Mouse (Mus musculus) frontal cortex, postnatal 10 days (tissue): ENCODE measurements at regions not wholly inside any gene's neighbourhood (a gene's known extent, or its start where the extent isn't known, plus 50 kb on each side); places are given as distances from the start of the nearest gene placed in this dataset.

ENCODE experiments used
- DNase-seq, 2 experiments: peaks; one replicate each; pipeline ENCODE4 v3.0.0; 2022; ENCODE audit warnings: low spot score in 2 of 2, mixed read lengths in 1 of 2

DNA sequence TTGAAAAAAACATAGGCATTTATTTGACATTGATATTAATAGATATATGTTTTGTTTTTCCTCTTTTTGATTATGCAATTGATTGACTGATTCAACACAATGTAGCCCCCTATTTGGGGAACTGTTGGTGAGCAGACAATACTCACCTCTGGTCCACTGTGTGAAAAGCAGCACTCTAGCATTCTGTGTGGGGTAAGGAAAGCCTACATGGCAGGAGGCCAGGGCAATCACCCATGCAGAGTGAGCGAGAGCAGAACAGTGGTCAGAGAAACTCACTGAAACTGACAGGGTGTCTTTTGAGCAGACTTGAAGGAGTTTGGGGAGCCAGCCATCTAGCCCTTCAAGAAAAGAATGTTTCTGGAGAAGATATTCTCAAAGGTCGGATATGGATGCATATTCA lies 73.2 kb upstream of the Azi2 start:
- no peak for DNase-seq

DNA sequence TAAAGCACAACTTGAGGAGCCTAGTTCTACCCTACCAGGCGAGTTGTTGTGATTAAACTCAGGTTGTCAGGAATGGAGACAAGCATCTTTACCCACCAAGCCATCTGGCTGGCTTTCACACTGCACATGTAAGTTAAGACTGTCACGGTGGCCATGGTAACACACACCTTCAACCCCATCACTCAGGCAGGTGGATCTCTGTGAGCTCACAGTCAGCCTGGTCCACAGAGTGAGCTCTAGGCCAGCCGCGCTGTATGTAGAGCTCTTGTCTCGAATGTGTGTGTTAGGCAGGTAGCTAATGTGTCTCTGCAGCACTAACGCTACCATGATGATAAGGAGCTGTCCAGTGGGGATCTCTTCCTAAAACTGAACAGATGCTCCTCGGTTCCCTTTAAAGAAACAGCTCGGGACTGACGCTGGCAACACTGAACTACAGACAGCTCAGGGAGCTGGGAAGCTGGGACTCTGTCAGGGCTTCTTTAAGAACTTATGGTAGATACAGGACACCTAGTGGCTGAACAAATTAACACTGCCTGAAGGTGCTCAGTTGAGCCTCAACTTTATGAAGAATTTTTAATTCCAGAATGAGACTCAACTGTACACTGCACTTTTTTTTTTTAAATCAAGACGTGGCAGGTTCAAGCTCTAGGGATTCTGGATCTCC lies 73.8 kb upstream of the Azi2 start:
- DNase-seq = peak in 1 of 2 experiments; percentile 8

DNA sequence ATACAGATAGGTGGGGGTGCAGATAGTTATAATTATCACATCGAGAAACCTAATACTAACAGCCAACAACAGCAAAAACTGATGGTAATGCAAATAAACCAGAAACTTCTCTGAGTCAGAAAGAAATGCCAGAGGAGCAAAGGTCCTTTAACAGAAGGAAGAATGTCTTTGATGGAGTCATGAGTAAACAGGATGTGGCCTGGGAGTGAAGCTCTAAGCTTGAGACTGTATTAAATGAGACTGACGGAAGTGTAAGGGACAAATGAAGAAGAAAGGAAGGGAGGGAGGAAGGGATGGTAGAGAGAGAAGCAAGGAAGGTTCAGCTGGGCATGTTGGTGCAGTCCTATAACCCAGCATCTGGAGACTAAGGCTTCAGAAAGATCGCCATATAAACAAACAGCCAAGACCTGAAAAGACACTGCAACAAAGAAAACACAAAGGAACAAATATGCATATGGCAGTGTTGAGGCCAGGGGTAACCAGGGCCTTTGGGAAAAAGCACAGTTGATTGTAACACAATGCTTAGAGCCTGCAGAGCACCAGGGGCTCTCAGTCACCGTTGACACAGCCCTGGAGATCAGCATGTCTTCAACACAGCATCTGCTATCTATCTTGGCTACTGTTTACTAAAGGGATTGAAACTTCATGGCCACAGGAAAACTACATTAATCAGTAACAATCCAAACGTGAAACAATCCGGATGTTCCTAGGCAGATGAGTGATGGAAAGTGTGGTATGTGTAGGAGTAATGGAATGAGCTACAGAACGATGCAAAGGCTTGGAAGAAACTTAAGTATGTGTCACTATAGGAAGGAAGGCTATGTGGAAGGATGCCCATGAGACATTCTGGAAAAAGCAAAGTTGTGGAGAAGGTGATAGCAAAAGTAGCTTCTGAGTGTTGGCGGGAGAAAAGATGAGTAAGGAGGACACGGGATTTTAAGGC lies 77.9 kb upstream of the Azi2 start:
- no peak for DNase-seq

- no peak for DNase-seq
Measured at GRCm38 (mm10) chr9:117959845-117960244, 80.5 kb upstream of the Azi2 start.

DNA sequence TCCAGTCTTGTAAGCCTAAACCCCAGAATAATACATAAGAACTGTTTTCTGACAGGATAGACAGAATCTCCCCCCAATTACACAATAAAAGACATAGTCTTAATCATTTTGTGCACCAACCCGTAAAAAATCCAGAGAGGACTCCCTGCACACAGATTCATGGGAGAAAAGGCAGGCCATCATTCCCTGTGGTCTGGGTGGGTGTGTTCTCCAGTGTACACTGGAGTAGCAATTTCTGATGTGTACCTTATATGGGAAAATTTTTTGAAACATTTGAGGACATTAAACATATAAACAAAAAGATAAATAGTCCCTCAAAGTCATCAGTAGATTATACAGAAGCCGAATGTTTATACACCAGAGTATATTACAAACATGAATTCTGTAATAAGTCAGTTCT lies 83.1 kb upstream of the Azi2 start:
- DNase-seq = no peak

DNA sequence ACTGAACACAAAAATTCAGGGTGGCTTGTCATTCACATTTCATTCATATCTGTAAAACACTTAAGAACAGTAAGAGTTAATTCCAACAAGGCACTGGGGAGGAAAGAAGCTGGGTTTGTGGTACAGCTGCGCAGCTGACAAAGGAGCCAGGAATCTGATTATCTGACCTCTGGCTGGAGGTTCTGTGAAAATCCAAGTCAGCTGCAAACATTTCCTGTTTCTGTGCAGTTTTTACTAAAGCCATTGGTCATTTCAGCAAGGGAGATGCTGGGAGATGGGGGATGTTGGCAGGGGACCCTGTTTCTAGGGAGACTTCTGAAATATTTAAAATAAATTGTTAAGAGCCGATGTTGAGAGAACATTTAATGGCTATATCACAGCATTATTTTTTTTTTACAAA lies 83.6 kb upstream of the Azi2 start:
- no peak for DNase-seq

GRCm38 (mm10) chr9:117927466-117927847 lies 112.8 kb upstream of the Azi2 start:
- DNase-seq = no peak

DNA sequence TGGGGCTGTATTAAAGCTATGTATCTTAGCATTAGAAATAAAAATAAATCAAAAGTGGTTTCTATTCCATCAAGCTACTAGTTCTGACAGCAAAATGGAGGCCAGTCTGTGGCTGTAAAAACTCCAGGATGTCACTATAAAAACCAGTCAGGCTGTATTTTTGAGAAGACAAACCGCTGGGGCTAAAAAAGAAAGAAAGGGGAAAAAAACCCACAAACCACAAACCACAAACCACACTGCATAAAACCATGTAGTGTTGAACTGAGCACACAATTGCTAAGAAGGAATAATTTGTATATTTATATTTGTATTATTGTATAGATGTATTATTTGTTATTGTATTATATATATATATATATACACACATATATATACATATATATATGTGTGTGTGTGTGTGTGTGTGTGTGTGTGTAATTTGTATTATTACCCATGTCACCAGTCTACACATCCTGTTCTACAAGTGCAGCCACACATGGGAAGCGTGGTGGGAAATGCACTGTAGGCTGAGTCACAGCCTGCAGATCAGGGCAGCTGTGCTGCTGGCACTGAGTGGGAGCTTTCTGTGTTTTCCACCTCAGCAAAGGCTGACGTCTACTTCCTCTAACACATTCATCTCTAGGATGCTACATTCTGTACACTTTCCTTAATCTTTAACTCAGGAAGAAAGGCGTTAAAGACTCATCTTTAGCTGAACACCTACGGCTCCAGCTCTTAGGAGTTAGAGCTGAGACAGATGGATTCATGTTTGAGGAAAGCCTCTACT lies 113.4 kb upstream of the Azi2 start:
- DNase-seq = no peak

GRCm38 (mm10) chr9:117922992-117923391 lies 117.3 kb upstream of the Azi2 start:
- DNase-seq = no peak

DNA sequence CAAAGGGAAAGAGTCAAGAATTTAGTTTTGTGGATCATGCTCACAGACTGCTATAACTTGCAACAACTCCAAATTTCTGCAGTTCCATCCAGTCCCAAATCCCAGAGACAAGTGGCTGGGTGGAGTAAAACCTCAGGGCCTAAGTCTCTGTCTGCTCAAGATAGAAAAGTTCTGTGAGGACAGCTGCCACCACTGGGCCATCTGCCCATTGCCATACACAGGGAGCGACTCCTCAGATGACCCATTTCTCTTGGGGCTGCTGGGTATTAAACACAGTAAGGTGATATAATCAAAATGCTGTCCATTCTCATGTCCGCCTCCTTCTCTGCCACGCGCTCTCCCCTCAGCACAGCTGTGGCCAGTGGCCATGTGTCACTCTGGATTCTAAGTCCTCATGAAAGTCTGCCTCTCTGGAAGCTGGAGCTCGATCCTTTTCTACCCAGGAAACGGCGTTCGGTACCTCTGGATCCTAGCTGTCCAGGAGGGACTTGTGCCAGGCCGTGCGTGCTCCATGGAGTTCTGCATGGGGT lies 132.3 kb upstream of the Azi2 start:
- no peak for DNase-seq

DNA sequence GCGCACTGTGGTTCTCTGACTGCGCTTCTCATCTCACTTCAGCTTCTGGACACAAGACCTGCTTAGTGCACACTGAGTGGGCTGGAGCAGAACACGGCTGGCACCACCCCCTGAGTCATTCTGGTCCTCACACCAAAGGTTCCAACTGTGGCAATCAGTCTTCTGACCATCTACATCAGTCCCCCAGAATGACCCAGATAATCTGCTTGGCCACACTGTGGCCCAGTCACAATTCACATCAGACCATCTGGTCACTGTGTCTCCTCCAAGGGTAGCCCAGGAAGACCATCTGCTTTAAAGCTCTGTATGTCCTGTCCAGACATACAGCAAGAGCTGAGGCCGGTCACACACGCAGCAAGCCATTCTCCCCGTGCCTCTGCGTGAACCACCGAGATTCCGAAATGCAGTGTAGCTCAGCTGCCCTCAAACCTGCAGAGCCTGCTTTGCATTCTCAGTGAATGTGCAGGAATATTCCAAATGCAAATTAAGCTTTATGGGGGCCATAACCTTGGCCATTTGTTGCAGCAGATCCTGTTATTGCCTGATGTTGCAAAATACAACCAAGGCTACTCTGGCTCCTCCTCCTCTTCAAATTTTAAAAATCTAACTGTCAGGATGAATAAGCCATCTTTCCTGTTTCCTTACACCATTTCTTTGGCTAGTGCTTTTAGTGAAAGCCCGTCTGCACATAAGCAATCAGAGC lies 135.1 kb upstream of the Azi2 start:
- no peak for DNase-seq

GRCm38 (mm10) chr9:117904621-117905020 lies 135.7 kb upstream of the Azi2 start:
- no peak for DNase-seq

DNA sequence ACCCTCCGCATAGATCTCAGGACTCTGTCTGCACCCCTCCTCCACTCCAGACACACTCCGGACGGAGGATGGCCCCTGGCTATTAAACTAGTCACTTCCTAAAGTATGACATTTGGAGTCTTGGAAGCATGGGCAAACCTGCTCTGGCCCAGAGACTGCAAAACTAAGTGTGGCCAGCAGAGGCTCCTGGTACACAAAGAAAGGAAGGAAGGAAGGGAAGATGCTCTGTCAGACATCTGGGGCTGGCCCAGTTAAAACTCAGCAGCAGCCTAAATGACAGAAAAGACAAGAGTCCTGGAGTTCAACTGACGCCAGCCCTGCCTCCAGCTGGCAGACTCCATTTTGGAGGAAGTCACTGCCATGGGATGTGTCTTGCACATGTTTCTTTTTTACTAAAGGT lies 137.3 kb upstream of the Azi2 start:
- peak in 1 of 2 experiments; percentile 36 for DNase-seq

- no peak for DNase-seq
Measured at GRCm38 (mm10) chr9:117902239-117902939, 137.9 kb upstream of the Azi2 start.

DNA sequence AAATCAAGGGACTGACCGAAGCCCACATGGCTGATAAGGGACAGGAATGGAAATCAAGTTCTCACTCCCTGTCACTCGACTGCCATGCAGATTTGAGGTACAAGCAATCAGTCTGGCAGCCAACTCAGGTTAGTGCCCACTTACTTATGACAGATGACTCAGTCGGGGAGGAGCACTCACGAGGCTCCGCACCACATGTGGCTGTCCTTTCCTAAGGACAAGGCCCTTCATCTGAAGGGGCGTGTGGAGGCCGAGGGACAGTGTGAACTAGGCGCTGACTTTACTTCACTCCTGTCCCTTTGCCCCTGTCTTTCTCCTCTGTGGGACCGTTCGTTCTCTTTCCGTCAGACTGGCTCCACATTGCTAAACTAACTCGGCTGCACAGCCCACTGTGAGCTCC lies 139.7 kb upstream of the Azi2 start:
- no peak for DNase-seq

DNA sequence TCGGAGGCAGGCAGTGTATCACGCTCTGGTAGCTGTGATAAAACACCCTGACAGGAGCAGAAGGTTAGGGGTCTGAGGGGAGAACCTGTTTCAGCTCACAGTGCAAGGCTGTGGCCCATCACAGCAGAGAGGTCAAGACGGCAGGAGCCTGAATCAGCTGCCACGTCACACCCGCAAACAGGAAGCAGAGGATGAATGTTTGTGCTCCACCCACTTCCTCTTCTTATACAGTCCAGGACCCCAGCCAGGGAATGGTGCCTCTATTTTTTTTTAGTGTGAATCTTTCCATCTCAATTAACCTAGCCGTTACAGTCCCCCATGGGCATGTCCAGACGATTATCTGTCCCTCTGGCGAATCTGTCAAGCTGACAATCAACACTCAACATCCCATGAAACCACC lies 143.8 kb upstream of the Azi2 start:
- DNase-seq = no peak

DNA sequence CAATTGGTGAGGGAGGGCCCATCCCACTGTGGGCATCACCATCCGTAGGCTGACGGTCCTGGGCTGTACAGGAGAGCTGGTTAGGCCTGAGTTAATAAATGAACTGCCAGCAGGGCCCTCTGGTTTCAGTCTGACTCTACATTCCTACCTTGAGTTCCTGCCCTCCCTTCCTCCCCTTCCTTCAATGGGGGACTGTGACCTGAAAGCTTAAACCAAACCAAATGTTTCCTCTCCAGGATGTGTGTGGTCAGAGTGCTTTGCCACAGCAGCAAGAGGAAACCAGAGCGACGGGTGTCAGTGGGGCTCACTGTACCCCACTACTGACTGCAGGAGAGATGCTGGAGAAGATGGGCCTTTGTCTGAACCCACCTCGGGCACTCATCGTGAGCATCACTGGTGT lies 147.7 kb upstream of the Azi2 start:
- no peak for DNase-seq

DNA sequence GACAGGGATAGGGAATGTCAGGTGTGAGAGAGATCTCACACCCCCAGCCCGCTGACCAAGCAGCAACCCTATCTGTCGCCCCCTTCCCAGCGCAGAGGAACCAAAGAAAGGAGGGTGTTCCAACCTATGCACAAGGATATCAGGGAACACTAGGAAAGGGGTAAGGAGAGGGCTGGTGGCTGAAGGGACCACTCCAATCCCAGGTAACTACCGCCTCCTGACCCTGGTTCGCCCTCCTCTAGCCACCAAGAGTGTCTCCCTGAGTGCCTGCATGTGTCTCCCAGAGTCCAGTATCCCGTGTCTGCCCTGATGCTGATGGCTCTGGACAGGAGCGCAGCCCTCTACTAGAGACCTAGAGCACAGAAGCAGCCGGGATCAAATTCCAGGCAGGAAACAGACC lies 167.1 kb upstream of the Azi2 start:
- no peak for DNase-seq

DNA sequence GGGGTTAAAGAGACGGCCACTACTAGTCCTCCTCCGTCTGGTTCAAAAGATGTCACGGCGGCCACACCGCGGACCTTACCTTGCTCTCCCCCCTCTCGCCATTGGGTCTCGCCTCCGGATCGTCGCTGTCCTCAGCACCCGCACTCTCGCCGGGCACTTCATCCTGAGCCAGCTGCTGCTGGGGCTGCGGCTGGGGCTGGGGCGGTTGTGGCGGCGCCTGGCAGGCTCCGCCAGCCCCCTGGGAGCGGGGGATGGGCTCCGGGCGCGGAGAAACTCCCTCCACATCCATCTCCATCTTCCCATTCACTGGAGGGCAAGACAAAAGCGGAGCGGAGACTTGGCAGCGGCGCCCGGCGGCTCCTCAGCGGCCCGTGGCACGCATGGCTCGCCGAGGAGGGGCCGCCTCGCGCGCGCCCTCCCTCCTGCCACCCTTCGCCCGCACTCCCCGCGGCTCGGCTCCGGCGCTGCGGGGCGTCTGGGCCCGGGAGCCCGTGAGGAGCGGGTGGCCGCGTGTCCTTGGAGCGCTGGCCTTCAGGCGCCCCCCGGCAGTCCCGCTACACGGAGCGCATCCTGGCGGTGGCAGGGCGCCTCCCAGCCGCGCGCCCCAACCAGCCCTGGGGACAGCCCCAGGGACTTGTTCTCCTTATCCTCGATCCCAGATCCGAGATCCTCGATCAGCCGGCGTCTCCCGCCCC lies 167.8 kb upstream of the Azi2 start:
- peak; percentile 19 to 47 for DNase-seq

DNA sequence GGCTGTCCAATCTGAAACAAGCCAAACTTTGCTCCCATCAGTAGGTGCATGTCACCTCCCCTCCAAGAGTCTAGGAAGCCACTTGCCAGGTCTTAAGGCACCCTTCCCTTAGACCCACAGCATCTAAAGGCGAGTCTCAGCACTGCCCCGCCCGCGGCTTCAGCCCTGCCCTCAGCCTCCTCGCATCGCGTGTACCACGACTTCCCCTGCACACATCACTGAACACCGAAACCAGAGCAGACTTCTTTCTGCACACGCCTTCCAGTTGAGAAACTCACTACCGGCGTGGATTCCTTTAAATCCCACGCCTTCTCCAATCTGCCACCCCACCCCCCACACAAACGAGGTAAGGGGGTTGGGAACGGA lies 168.3 kb upstream of the Azi2 start:
- DNase-seq = no peak
